Mouse (Mus musculus): ENCODE data around the gene Ahnak. TPM values are rescaled to one million over a fixed set of nuclear protein-coding genes. Genes with fewer than 3 reads are reported as not detected.
A peak's percentile ranks its signal among the peaks of the same experiment; 100 is the strongest.

The Ahnak gene
- polyA plus RNA-seq, 1 experiment from 2014 or later = 12.2 TPM

- Histone ChIP-seq H3K9me3 (no peaks in the 10 kb centered on the region), H3K27me3 (peaks cover 53% of the 10 kb centered on the region), H3K4me1 (peaks cover 35% of the 10 kb centered on the region), H3K4me3 (peak overlapping the region; percentile 53), H3K4me2 (replicated peaks) (peak overlapping the region; percentile 95), H3K36me3 (no peaks in the 10 kb centered on the region), H3K27ac (replicated peaks) (0 out of 2 replicates have a peak overlapping the region, but pooled peaks have one; percentile 15), H3K9ac (replicated peaks) (peak overlapping the region; percentile 62)
- under 1% methylated on average over 53 of the region's 53 CpGs for WGBS
- peak; percentile 69 for ATAC-seq (ENCODE audit: low FRiP score, low read depth)
Measured at GRCm38 (mm10) chr19:8989567-8990431, 715 bp downstream of the Ahnak start.

DNA sequence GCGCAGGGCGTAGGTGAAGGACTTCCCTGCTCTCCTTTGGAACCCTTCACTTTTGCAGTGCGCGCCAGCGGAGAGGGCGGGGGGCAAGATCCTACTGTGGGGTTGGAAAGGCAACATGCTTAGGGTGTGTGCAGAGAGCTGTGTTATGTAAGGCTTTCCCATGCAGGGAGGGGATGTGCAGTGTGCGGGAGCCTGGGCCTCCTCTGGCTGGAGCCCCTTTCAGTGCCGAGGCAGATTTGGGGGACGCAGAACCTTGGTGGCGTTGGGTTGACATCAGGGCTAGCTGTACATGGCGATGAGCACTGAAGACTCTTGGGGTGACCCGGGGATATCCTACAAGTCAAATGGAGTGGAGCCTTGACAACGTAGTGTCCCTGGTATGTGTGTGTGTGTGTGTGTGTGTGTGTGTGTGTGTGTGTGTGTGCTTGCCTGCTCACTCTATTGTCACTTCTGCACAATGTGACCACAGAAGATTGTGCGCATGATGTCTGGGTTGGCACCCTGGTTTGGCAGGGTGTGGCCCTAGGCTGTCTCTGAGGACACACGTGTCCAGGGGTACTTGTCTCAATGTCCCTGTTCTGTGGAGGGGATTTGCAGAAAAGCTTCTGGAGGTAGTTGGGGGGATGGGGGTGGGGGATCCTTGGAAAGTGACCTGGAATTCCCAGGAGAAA lies 1.5 kb downstream of the Ahnak start:
- peak; percentile 53 for ATAC-seq (ENCODE audit: low FRiP score, low read depth)
- WGBS = 18% methylated on average over 13 of the region's 15 CpGs
- peak overlapping the region; percentile 62 for H3K9ac ChIP-seq (replicated peaks)
- H3K4me2 ChIP-seq (replicated peaks) = peak overlapping the region; percentile 95
- H3K27me3 ChIP-seq = peaks cover 53% of the 10 kb centered on the region
- H3K36me3 ChIP-seq = no peaks in the 10 kb centered on the region
- H3K4me3 ChIP-seq = peak overlapping the region; percentile 53
- H3K27ac ChIP-seq (replicated peaks) = no peak overlapping the region
- H3K9me3 ChIP-seq = no peaks in the 10 kb centered on the region
- peaks cover 28% of the 10 kb centered on the region for H3K4me1 ChIP-seq

GRCm38 (mm10) chr19:8991245-8991870 lies 2.3 kb downstream of the Ahnak start:
- peak overlapping the region; percentile 9; the same call in 1 of the 2 replicates for H3K4me2 ChIP-seq (replicated peaks)
- no peak overlapping the region for H3K4me3 ChIP-seq
- H3K27ac ChIP-seq (replicated peaks) = no peak overlapping the region
- peaks cover 48% of the 10 kb centered on the region for H3K27me3 ChIP-seq
- no peaks in the 10 kb centered on the region for H3K36me3 ChIP-seq
- ATAC-seq (ENCODE audit: low FRiP score, low read depth) = no peak
- H3K4me1 ChIP-seq = peaks cover 28% of the 10 kb centered on the region
- 67% methylated on average over 4 of the region's 4 CpGs for WGBS
- no peak overlapping the region for H3K9ac ChIP-seq (replicated peaks)
- no peaks in the 10 kb centered on the region for H3K9me3 ChIP-seq

DNA sequence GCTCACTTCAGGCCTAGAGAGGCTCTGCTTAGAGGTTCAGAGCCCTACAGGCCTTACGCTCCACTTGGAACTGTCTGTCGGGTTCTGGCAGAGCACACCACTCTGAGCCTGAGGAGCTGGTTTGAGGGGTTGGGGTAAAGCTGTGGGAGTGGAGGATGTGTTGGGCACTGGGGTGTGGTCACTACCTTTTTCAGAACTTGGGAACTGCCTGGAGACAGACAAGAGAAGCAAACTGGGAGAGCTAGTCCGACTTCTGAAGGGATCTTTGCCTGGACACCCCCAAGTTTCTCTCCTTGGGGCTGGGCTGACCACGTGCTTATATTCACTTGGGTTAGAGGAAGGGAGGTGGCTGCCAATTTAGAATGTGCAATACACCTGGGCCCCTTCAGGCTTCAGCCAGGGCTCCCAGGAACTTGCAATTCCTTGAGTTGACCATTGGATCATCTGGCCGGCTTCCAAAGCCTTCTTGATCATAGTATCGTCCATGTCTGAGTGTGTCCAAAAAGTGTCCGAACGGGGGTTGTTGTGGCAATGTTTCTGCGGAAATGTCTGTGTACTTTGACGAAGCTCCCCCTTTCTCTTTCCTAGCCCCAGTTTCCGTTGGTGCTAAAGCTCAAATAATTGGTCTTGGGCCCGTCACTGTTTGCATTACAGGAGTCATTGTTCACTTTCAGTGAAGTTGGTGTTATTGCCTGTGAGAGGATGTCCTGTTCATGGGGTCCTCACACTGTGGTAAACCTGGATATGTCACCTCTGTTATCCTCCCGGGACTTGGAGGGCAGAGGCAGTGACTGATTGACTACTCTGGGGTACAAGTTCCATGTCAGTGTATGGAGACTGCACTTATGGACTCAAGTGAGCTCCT lies 3.0 kb downstream of the Ahnak start:
- Histone ChIP-seq H3K4me1 (peaks cover 28% of the 10 kb centered on the region), H3K9ac (replicated peaks) (no peak overlapping the region), H3K27me3 (peaks cover 48% of the 10 kb centered on the region), H3K36me3 (no peaks in the 10 kb centered on the region), H3K27ac (replicated peaks) (no peak overlapping the region), H3K4me3 (no peak overlapping the region), H3K4me2 (replicated peaks) (no peak overlapping the region), H3K9me3 (no peaks in the 10 kb centered on the region)
- 84% methylated on average over 13 of the region's 13 CpGs for WGBS
- no peak for ATAC-seq (ENCODE audit: low FRiP score, low read depth)

GRCm38 (mm10) chr19:8992769-8993624 lies 3.9 kb downstream of the Ahnak start:
- H3K4me2 ChIP-seq (replicated peaks) = no peak overlapping the region
- no peak for ATAC-seq (ENCODE audit: low FRiP score, low read depth)
- H3K9ac ChIP-seq (replicated peaks) = no peak overlapping the region
- H3K4me3 ChIP-seq = no peak overlapping the region
- H3K27ac ChIP-seq (replicated peaks) = no peak overlapping the region
- peaks cover 28% of the 10 kb centered on the region for H3K4me1 ChIP-seq
- H3K27me3 ChIP-seq = peaks cover 43% of the 10 kb centered on the region
- no peaks in the 10 kb centered on the region for H3K36me3 ChIP-seq
- H3K9me3 ChIP-seq = no peaks in the 10 kb centered on the region
- 34% methylated on average over 12 of the region's 12 CpGs for WGBS

DNA sequence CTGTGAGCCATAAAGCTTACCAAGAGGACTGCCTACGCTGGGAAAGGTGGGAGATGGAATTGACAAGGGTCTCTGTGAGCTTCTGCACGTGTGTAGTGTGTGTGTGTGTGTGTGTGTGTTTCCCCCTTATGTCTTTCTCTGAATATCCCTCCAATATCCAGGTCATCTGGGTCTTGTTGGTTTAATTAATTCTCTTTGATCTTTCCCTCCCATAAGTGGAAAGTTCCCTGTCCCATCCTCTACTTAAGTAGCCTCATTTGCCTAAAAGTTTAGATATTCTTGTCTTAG lies 4.5 kb downstream of the Ahnak start:
- 49% methylated on average over 2 of the region's 2 CpGs for WGBS
- no peak overlapping the region for H3K9ac ChIP-seq (replicated peaks)
- ATAC-seq (ENCODE audit: low FRiP score, low read depth) = no peak
- no peaks in the 10 kb centered on the region for H3K36me3 ChIP-seq
- peaks cover 27% of the 10 kb centered on the region for H3K4me1 ChIP-seq
- H3K27ac ChIP-seq (replicated peaks) = no peak overlapping the region
- peaks cover 37% of the 10 kb centered on the region for H3K27me3 ChIP-seq
- no peak overlapping the region for H3K4me2 ChIP-seq (replicated peaks)
- no peaks in the 10 kb centered on the region for H3K9me3 ChIP-seq
- H3K4me3 ChIP-seq = no peak overlapping the region

DNA sequence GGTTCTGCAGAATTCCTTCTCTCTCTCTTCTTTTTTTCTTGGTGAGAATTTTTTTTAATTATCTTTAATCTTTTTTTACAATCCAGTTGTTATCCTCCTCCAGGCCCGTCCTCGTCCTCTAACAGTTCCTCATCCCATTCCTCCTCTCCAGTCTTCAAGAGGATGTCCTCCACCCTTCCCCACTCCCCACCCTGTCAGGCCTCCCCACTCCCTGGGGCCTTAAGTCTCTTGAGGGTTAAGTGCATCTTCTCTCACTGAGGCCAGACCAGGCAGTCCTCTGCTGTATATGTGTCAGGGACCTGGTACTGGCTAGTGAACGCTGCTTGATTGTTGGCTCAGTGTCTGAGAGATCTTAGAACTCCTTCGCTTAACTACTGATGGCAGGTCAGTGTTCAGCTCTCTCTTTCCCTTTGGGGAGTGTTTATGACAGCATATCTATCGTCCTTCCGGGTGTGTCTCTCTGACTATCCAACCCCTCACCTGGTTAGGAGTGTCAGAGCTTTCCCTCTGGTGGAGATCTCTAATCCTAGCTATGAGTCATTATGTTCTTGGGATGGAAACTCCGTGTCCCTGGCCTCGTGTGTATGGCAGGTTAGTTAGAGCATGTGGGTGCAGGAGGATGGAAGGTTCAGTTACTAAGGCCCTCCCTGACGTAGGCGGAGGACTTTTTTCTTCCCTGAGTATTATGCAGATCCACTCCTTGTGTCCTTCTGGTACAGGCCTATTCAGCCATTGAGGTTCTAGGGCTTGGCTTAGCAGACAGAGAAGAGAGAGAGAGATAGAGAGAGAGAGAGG lies 5.9 kb downstream of the Ahnak start:
- H3K4me1 ChIP-seq = peaks cover 13% of the 10 kb centered on the region
- H3K27ac ChIP-seq (replicated peaks) = no peak overlapping the region
- no peaks in the 10 kb centered on the region for H3K9me3 ChIP-seq
- no peak overlapping the region for H3K9ac ChIP-seq (replicated peaks)
- ATAC-seq (ENCODE audit: low FRiP score, low read depth) = no peak
- 82% methylated on average over 10 of the region's 10 CpGs for WGBS
- H3K27me3 ChIP-seq = peaks cover 23% of the 10 kb centered on the region
- no peak overlapping the region for H3K4me3 ChIP-seq
- no peaks in the 10 kb centered on the region for H3K36me3 ChIP-seq
- no peak overlapping the region for H3K4me2 ChIP-seq (replicated peaks)

- Histone ChIP-seq H3K4me2 (replicated peaks) (no peak overlapping the region), H3K27me3 (peaks cover 7% of the 10 kb centered on the region; the same call in 1 of the 2 replicates), H3K4me1 (peaks cover 2% of the 10 kb centered on the region; the same call in 1 of the 2 replicates), H3K9me3 (no peaks in the 10 kb centered on the region), H3K9ac (replicated peaks) (no peak overlapping the region), H3K4me3 (no peak overlapping the region), H3K27ac (replicated peaks) (no peak overlapping the region), H3K36me3 (no peaks in the 10 kb centered on the region)
- WGBS = 92% methylated on average over 6 of the region's 6 CpGs
- no peak for ATAC-seq (ENCODE audit: low FRiP score, low read depth)
Measured at GRCm38 (mm10) chr19:8996601-8997000, 7.5 kb downstream of the Ahnak start.

GRCm38 (mm10) chr19:8997546-8997945 lies 8.5 kb downstream of the Ahnak start:
- Histone ChIP-seq H3K4me3 (no peak overlapping the region), H3K4me1 (peaks cover 2% of the 10 kb centered on the region; the same call in 1 of the 2 replicates), H3K27ac (replicated peaks) (no peak overlapping the region), H3K9ac (replicated peaks) (no peak overlapping the region), H3K27me3 (peaks cover 4% of the 10 kb centered on the region; the same call in 1 of the 2 replicates), H3K36me3 (no peaks in the 10 kb centered on the region), H3K9me3 (no peaks in the 10 kb centered on the region), H3K4me2 (replicated peaks) (no peak overlapping the region)
- no peak for ATAC-seq (ENCODE audit: low FRiP score, low read depth)
- 79% methylated on average over 4 of the region's 4 CpGs for WGBS

DNA sequence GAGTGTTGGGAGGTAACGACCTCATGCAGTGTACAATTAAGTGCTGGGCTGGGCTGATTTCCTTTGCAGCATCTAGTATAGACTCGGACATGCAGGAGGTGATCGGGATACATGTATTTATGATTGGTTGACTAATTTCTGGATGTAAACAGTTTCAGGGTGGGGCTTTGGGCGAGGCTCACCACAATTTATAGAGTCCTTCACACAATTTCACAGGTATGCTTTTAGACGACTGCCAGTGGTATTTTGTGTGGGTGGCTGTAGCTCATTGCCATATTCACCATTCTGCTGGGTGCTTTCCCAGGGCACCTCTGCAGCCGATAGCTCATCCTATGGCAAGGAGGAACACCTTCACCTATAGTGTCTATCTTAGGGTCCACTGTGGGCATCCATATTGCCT lies 9.5 kb downstream of the Ahnak start:
- H3K27me3 ChIP-seq = no peaks in the 10 kb centered on the region
- H3K36me3 ChIP-seq = no peaks in the 10 kb centered on the region
- no peaks in the 10 kb centered on the region for H3K4me1 ChIP-seq
- H3K4me3 ChIP-seq = no peak overlapping the region
- H3K9me3 ChIP-seq = no peaks in the 10 kb centered on the region
- no peak overlapping the region for H3K9ac ChIP-seq (replicated peaks)
- no peak overlapping the region for H3K4me2 ChIP-seq (replicated peaks)
- WGBS = 90% methylated on average over 6 of the region's 6 CpGs
- H3K27ac ChIP-seq (replicated peaks) = no peak overlapping the region
- no peak for ATAC-seq (ENCODE audit: low FRiP score, low read depth)
